Mouse (Mus musculus): Measurements from ENCODE around the gene Plxnd1. TPM values are rescaled to one million over a fixed set of nuclear protein-coding genes. Genes with fewer than 3 reads are reported as not detected.

The Plxnd1 gene
- polyA plus RNA-seq, 2 experiments: 50.4 to 61.9 TPM

DNA sequence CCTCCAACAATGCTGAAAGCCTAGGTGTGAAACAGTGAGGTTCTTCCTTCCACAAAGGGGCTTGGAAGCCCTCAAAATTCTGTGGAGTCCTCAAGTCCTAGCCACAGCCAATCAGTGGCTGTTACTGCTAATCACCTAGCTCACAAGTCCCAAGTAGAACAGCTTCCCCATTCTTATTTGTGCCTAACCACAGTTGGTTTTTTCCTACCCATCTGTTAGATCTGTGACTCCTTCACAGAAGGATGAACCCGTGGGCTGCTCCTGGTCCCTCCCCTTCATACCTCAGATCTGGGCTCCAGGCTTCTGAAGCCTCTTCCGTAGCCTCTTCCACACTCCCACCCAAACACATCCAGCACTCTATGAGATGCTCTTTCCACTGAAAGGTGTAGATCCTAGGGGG lies 87.9 kb downstream of the Plxnd1 start:
- no peak for TF ChIP-seq POLR2A (IDR thresholded peaks at IDR 0.05; ENCODE audit: borderline replicate concordance, extremely low read depth, insufficient read depth, insufficient read length)
- ATAC-seq (ENCODE audit: low FRiP score, low read depth) (no peak), DNase-seq (ENCODE audit: low spot score) (no peak)
- WGBS: 75% methylated on average over 2 of the region's 2 CpGs
- Histone ChIP-seq H3K9ac (ENCODE audit: low read depth, low read length, severe bottlenecking) (no peak overlapping the region), H3K4me1 (ENCODE audit: control insufficient read depth, insufficient read depth, low read length) (no peaks in the 10 kb centered on the region), H3K36me3 (ENCODE audit: control insufficient read depth, insufficient read depth, low read length) (peaks cover 24% of the 10 kb centered on the region), H3K9me3 (ENCODE audit: control insufficient read depth, low read length) (no peaks in the 10 kb centered on the region), H3K4me2 (replicated peaks; ENCODE audit: low read depth, low read length, severe bottlenecking) (no peak overlapping the region), H3K27me3 (ENCODE audit: control insufficient read depth, insufficient read depth, low read length) (no peaks in the 10 kb centered on the region), H3K27ac (replicated peaks; ENCODE audit: low read depth, low read length) (no peak overlapping the region), H3K4me3 (replicated peaks; ENCODE audit: low read length) (no peak overlapping the region)

DNA sequence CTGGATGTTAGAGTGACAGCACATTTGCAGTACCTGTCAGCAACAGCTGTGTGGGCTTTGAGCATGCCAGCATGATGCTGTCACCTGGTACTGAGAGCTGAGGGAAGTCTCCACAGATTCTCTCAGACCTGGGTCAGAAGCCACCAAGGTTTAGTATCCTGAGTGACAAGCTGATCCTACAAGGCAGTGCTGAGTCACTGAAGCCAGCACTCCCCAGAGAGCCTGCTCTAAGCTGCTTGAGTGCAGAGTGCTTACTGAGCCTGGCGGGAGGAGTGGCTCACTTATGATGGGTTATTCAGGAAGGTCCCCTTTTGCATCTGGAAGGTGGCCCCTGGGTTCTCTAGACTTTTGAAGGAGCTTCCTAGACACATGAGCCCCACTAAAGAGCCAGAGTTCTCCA lies 88.3 kb downstream of the Plxnd1 start:
- ATAC-seq (ENCODE audit: low FRiP score, low read depth) (no peak), DNase-seq (ENCODE audit: low spot score) (no peak)
- no peaks in the 10 kb centered on the region for H3K27me3 ChIP-seq (ENCODE audit: control insufficient read depth, insufficient read depth, low read length)
- TF ChIP-seq POLR2A (IDR thresholded peaks at IDR 0.05; ENCODE audit: borderline replicate concordance, extremely low read depth, insufficient read depth, insufficient read length): no peak
- H3K4me3 ChIP-seq (replicated peaks; ENCODE audit: low read length): no peak overlapping the region
- no peak overlapping the region for H3K27ac ChIP-seq (replicated peaks; ENCODE audit: low read depth, low read length)
- H3K4me1 ChIP-seq (ENCODE audit: control insufficient read depth, insufficient read depth, low read length): no peaks in the 10 kb centered on the region; the same call in 1 of the 2 replicates
- H3K4me2 ChIP-seq (replicated peaks; ENCODE audit: low read depth, low read length, severe bottlenecking): no peak overlapping the region
- H3K36me3 ChIP-seq (ENCODE audit: control insufficient read depth, insufficient read depth, low read length): peaks cover 24% of the 10 kb centered on the region
- H3K9me3 ChIP-seq (ENCODE audit: control insufficient read depth, low read length): no peaks in the 10 kb centered on the region
- H3K9ac ChIP-seq (ENCODE audit: low read depth, low read length, severe bottlenecking): no peak overlapping the region
- 75% methylated on average over 1 of the region's 1 CpGs for WGBS

DNA sequence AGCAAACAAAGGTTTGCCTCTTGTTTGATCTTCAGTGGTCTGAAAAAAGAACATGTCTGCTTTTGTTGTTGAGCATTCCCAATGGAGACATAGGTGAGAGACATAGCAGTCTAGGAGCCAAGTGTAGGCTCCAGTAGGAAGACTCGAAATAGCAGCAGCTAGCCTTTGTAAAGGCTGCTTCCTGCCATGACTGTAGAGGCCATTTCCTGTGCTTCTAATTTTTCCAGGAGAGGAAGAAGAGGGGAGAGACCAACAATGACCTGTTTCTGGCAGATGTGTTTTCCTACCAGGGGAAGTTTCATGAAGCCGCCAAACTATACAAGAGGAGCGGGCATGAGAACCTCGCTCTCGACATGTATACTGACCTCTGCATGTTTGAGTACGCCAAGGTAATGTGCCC lies 89.2 kb downstream of the Plxnd1 start:
- Histone ChIP-seq H3K4me2 (replicated peaks; ENCODE audit: low read depth, low read length, severe bottlenecking) (no peak overlapping the region), H3K36me3 (ENCODE audit: control insufficient read depth, insufficient read depth, low read length) (peaks cover 22% of the 10 kb centered on the region), H3K4me1 (ENCODE audit: control insufficient read depth, insufficient read depth, low read length) (no peaks in the 10 kb centered on the region; the same call in 1 of the 2 replicates), H3K27me3 (ENCODE audit: control insufficient read depth, insufficient read depth, low read length) (no peaks in the 10 kb centered on the region), H3K9me3 (ENCODE audit: control insufficient read depth, low read length) (no peaks in the 10 kb centered on the region), H3K4me3 (replicated peaks; ENCODE audit: low read length) (no peak overlapping the region), H3K27ac (replicated peaks; ENCODE audit: low read depth, low read length) (no peak overlapping the region), H3K9ac (ENCODE audit: low read depth, low read length, severe bottlenecking) (no peak overlapping the region)
- 95% methylated on average over 6 of the region's 6 CpGs for WGBS
- ATAC-seq (ENCODE audit: low FRiP score, low read depth) (no peak), DNase-seq (ENCODE audit: low spot score) (no peak)
- TF ChIP-seq POLR2A (IDR thresholded peaks at IDR 0.05; ENCODE audit: borderline replicate concordance, extremely low read depth, insufficient read depth, insufficient read length): no peak

Other genes with a start within 250 kb of the Plxnd1 start
- 7.0 and 8.0 TPM in 2 replicates for gene Tmem40, start 232.6 kb downstream of the Plxnd1 start, polyA plus RNA-seq (2012; rRNA removed)
- gene Tmem40, start 232.6 kb downstream of the Plxnd1 start, polyA plus RNA-seq (2014; fragmentation: Nextera tagmentation; extraction: Ambion mirVana): 10.0 and 13.1 TPM in 2 replicates
- 57.7 and 78.8 TPM in 2 replicates for gene Cand2, start 220.5 kb downstream of the Plxnd1 start, polyA plus RNA-seq (2012; rRNA removed)
- 39.1 and 42.0 TPM in 2 replicates for gene Cand2, start 220.5 kb downstream of the Plxnd1 start, polyA plus RNA-seq (2014; fragmentation: Nextera tagmentation; extraction: Ambion mirVana)
- gene Rpl32, start 186.3 kb downstream of the Plxnd1 start, polyA plus RNA-seq (2012; rRNA removed): 2,190 and 2,685 TPM in 2 replicates
- gene Rpl32, start 186.3 kb downstream of the Plxnd1 start, polyA plus RNA-seq (2014; fragmentation: Nextera tagmentation; extraction: Ambion mirVana): 2,459 and 2,604 TPM in 2 replicates
- gene Efcab12, start 156.6 kb downstream of the Plxnd1 start, polyA plus RNA-seq (2012; rRNA removed): 0.58 and 0.70 TPM in 2 replicates
- gene Efcab12, start 156.6 kb downstream of the Plxnd1 start, polyA plus RNA-seq (2014; fragmentation: Nextera tagmentation; extraction: Ambion mirVana): 0.19 and 0.39 TPM in 2 replicates
- 16.3 and 18.8 TPM in 2 replicates for gene Mbd4, start 141.6 kb downstream of the Plxnd1 start, polyA plus RNA-seq (2012; rRNA removed)
- 13.0 and 16.4 TPM in 2 replicates for gene Mbd4, start 141.6 kb downstream of the Plxnd1 start, polyA plus RNA-seq (2014; fragmentation: Nextera tagmentation; extraction: Ambion mirVana)
- gene Ift122, start 141.5 kb downstream of the Plxnd1 start, polyA plus RNA-seq (2012; rRNA removed): 21.2 and 23.9 TPM in 2 replicates
- 17.9 and 18.9 TPM in 2 replicates for gene Ift122, start 141.5 kb downstream of the Plxnd1 start, polyA plus RNA-seq (2014; fragmentation: Nextera tagmentation; extraction: Ambion mirVana)
- 0.67 and 1.1 TPM in 2 replicates for gene Rho, start 63.3 kb downstream of the Plxnd1 start, polyA plus RNA-seq (2012; rRNA removed)
- gene Rho, start 63.3 kb downstream of the Plxnd1 start, polyA plus RNA-seq (2014; fragmentation: Nextera tagmentation; extraction: Ambion mirVana): 0.22 TPM in 1 of 2 replicates, not detected in the other
- gene H1foo, start 50.1 kb downstream of the Plxnd1 start, polyA plus RNA-seq (2012; rRNA removed): not detected in 2 replicates
- not detected in 2 replicates for gene H1foo, start 50.1 kb downstream of the Plxnd1 start, polyA plus RNA-seq (2014; fragmentation: Nextera tagmentation; extraction: Ambion mirVana)
- gene Tmcc1, start 198.5 kb upstream of the Plxnd1 start, polyA plus RNA-seq (2012; rRNA removed): 21.4 and 23.4 TPM in 2 replicates
- 11.1 and 15.8 TPM in 2 replicates for gene Tmcc1, start 198.5 kb upstream of the Plxnd1 start, polyA plus RNA-seq (2014; fragmentation: Nextera tagmentation; extraction: Ambion mirVana)
- gene Washc2, start 213.0 kb upstream of the Plxnd1 start, polyA plus RNA-seq (2012; rRNA removed): 78.8 and 84.1 TPM in 2 replicates
- 38.0 and 46.2 TPM in 2 replicates for gene Washc2, start 213.0 kb upstream of the Plxnd1 start, polyA plus RNA-seq (2014; fragmentation: Nextera tagmentation; extraction: Ambion mirVana)